Mouse (Mus musculus) gastrocnemius, postnatal 36 days (tissue): ENCODE data around the gene Smtnl1. TPM values are rescaled to one million over a fixed set of nuclear protein-coding genes. Genes with fewer than 3 reads are reported as not detected.

Experiments
- DNase-seq, 2 experiments: peaks; one replicate each; pipeline ENCODE4 v3.0.0; 2022
- intact Hi-C: fragments of 180-260 bp; cut with DNase I; formaldehyde crosslinking; loops from one replicate; pipeline ENCODE4 v1.15.1; 2025
- total RNA-seq, 2 experiments: library from RNA; stranded (reverse); gene quantifications; 2 replicates each; pipeline ENCODE4 v1.2.3; 2021

The Smtnl1 gene
- total RNA-seq, 2 experiments from 2014 or later, result 58.7 to 84.0 TPM

- intact Hi-C loops, result loop anchor here (2.0 kb wide), 2 partner anchors 60 to 72 kb away; partner anchors contain the start of gene Clp1
- peak in 1 of 2 experiments; percentile 46 for DNase-seq
These were observed 23.4 kb downstream of the Smtnl1 start for GRCm38 (mm10) chr2:84799041-84799561.

- intact Hi-C loops, result loop anchor here (2.0 kb wide), 2 partner anchors 60 to 72 kb away; partner anchors contain the start of gene Clp1
These were observed 23.9 kb downstream of the Smtnl1 start, which contains the start of gene Ube2l6 for GRCm38 (mm10) chr2:84798493-84798921. TSS of gene Ube2l6 (plus strand) at chr2:84798828.

GRCm38 (mm10) chr2:84797833-84798492, 24.5 kb downstream of the Smtnl1 start:
- intact Hi-C loops, result loop anchor here (2.0 kb wide), 2 partner anchors 59 to 71 kb away; partner anchors contain the start of gene Clp1
- DNase-seq, result peak; percentile 67 to 79

More at GRCm38 (mm10) chr2:84798493-84798921, 23.9 kb downstream of the Smtnl1 start, which contains the start of gene Ube2l6:
- peak; percentile 50 to 61 for DNase-seq

- intact Hi-C loops, result no loop called here
- no peak for DNase-seq
These were observed 28.6 kb downstream of the Smtnl1 start for GRCm38 (mm10) chr2:84793871-84794270.

GRCm38 (mm10) chr2:84793154-84793553, 29.3 kb downstream of the Smtnl1 start:
- DNase-seq, result no peak
- intact Hi-C loops, result no loop called here

- DNase-seq, result no peak
- intact Hi-C loops, result no loop called here
These were observed 29.9 kb downstream of the Smtnl1 start for GRCm38 (mm10) chr2:84792516-84792915.

GRCm38 (mm10) chr2:84790418-84790817, 32.0 kb downstream of the Smtnl1 start:
- no peak for DNase-seq
- intact Hi-C loops, result no loop called here

GRCm38 (mm10) chr2:84788316-84788715, 34.1 kb downstream of the Smtnl1 start:
- DNase-seq, result no peak
- intact Hi-C loops, result no loop called here

GRCm38 (mm10) chr2:84783840-84784566, 38.4 kb downstream of the Smtnl1 start:
- intact Hi-C loops, result no loop called here
- DNase-seq, result no peak

GRCm38 (mm10) chr2:84783315-84783714, 39.1 kb downstream of the Smtnl1 start:
- intact Hi-C loops, result no loop called here
- no peak for DNase-seq

- intact Hi-C loops, result no loop called here
These were observed 43.2 kb downstream of the Smtnl1 start for GRCm38 (mm10) chr2:84779210-84779609.

GRCm38 (mm10) chr2:84777706-84778105, 44.7 kb downstream of the Smtnl1 start:
- DNase-seq, result no peak
- intact Hi-C loops, result no loop called here

More at GRCm38 (mm10) chr2:84779210-84779609, 43.2 kb downstream of the Smtnl1 start:
- no peak for DNase-seq

- intact Hi-C loops, result no loop called here
These were observed 46.8 kb downstream of the Smtnl1 start for GRCm38 (mm10) chr2:84775665-84776064.

GRCm38 (mm10) chr2:84775241-84775640, 47.2 kb downstream of the Smtnl1 start, which contains the start of gene Serping1:
TSS of gene Serping1 (minus strand) at chr2:84775444.
- peak in 1 of 2 experiments; percentile 17 for DNase-seq
- intact Hi-C loops, result no loop called here

More at GRCm38 (mm10) chr2:84775665-84776064, 46.8 kb downstream of the Smtnl1 start:
- peak; percentile 26 to 52 for DNase-seq

- intact Hi-C loops, result no loop called here
- DNase-seq, result peak; percentile 67 to 84
These were observed 47.7 kb downstream of the Smtnl1 start for GRCm38 (mm10) chr2:84774751-84775150.

- intact Hi-C loops, result no loop called here
- peak in 1 of 2 experiments; percentile 18 for DNase-seq
These were observed 49.3 kb downstream of the Smtnl1 start for GRCm38 (mm10) chr2:84773195-84773594.

GRCm38 (mm10) chr2:84772454-84772853, 50.0 kb downstream of the Smtnl1 start:
- intact Hi-C loops, result no loop called here
- DNase-seq, result no peak

GRCm38 (mm10) chr2:84770501-84770900, 52.0 kb downstream of the Smtnl1 start:
- peak; percentile 25 to 41 for DNase-seq
- intact Hi-C loops, result no loop called here

GRCm38 (mm10) chr2:84762818-84763217, 59.6 kb downstream of the Smtnl1 start:
- DNase-seq, result no peak
- intact Hi-C loops, result no loop called here

- DNase-seq, result no peak
- intact Hi-C loops, result no loop called here
These were observed 60.2 kb downstream of the Smtnl1 start for GRCm38 (mm10) chr2:84762295-84762694.

GRCm38 (mm10) chr2:84761840-84762239, 60.6 kb downstream of the Smtnl1 start:
- intact Hi-C loops, result no loop called here
- no peak for DNase-seq
